8 mouse cellular contexts compared by ENCODE assay signal in genomic region chr14:25708917-25709316, GRCm38 (mm10). TPM values are rescaled to one million over a fixed set of nuclear protein-coding genes. Genes with fewer than 3 reads are reported as not detected.
DNase-seq lines count a peak whose midpoint lies in the region; ATAC-seq lines count a peak whose summit lies in the region.

No protein-coding gene starts in this region.

- H3K4me1 ChIP-seq in hindbrain, embryonic 15.5 days (replicated peaks): peaks cover 13% of the 10 kb centered on the region; the same call in 1 of the 2 replicates
- no peaks in the 10 kb centered on the region; the same call in 1 of the 2 replicates for H3K4me1 ChIP-seq in hindbrain, embryonic 11.5 days (replicated peaks; ENCODE audit: control insufficient read depth, insufficient read depth, low read length)
- H3K4me1 ChIP-seq in embryonic facial prominence, embryonic 10.5 days: peaks cover 52% of the 10 kb centered on the region
- H3K4me1 ChIP-seq in heart, embryonic 10.5 days: peaks cover 52% of the 10 kb centered on the region
- peaks cover 45% of the 10 kb centered on the region for H3K4me1 ChIP-seq in liver, embryonic 12.5 days

- no peaks in the 10 kb centered on the region for H3K27me3 ChIP-seq in hindbrain, embryonic 15.5 days
- H3K27me3 ChIP-seq in hindbrain, embryonic 11.5 days (ENCODE audit: control insufficient read depth, insufficient read depth, low read length): no peaks in the 10 kb centered on the region
- H3K27me3 ChIP-seq in embryonic facial prominence, embryonic 10.5 days (replicated peaks; ENCODE audit: low read depth, poor library complexity, severe bottlenecking): no peaks in the 10 kb centered on the region
- no peaks in the 10 kb centered on the region for H3K27me3 ChIP-seq in heart, embryonic 10.5 days (ENCODE audit: insufficient read depth, poor library complexity, severe bottlenecking)
- H3K27me3 ChIP-seq in liver, embryonic 12.5 days (replicated peaks): no peaks in the 10 kb centered on the region

- WGBS in hindbrain, embryonic 15.5 days: 89% methylated on average over 2 of the region's 2 CpGs
- WGBS in hindbrain, embryonic 11.5 days: 77% methylated on average over 2 of the region's 2 CpGs
- WGBS in embryonic facial prominence, embryonic 10.5 days: 91% methylated on average over 2 of the region's 2 CpGs
- 74% methylated on average over 2 of the region's 2 CpGs for WGBS in heart, embryonic 10.5 days
- WGBS in liver, embryonic 12.5 days (ENCODE audit: insufficient replicate concordance): 82% methylated on average over 2 of the region's 2 CpGs

- no peak overlapping the region for H3K4me3 ChIP-seq in hindbrain, embryonic 15.5 days
- no peak overlapping the region for H3K4me3 ChIP-seq in hindbrain, embryonic 11.5 days (ENCODE audit: low read depth, low read length)
- no peak overlapping the region for H3K4me3 ChIP-seq in embryonic facial prominence, embryonic 10.5 days
- no peak overlapping the region for H3K4me3 ChIP-seq in heart, embryonic 10.5 days
- H3K4me3 ChIP-seq in liver, embryonic 12.5 days: no peak overlapping the region

- no peak overlapping the region for H3K27ac ChIP-seq in hindbrain, embryonic 15.5 days (replicated peaks)
- no peak overlapping the region for H3K27ac ChIP-seq in hindbrain, embryonic 11.5 days (ENCODE audit: low read depth, low read length)
- peak overlapping the region; percentile 70 for H3K27ac ChIP-seq in embryonic facial prominence, embryonic 10.5 days (replicated peaks)
- H3K27ac ChIP-seq in heart, embryonic 10.5 days: peak overlapping the region; percentile 86
- peak overlapping the region; percentile 1; the same call in 1 of the 2 replicates for H3K27ac ChIP-seq in liver, embryonic 12.5 days

- H3K4me2 ChIP-seq in hindbrain, embryonic 15.5 days: no peak overlapping the region
- no peak overlapping the region for H3K4me2 ChIP-seq in hindbrain, embryonic 11.5 days (replicated peaks; ENCODE audit: low read depth, low read length)
- H3K4me2 ChIP-seq in liver, embryonic 12.5 days: no peak overlapping the region

- no peaks in the 10 kb centered on the region for H3K9me3 ChIP-seq in hindbrain, embryonic 15.5 days
- H3K9me3 ChIP-seq in hindbrain, embryonic 11.5 days (ENCODE audit: control insufficient read depth, low read length): no peaks in the 10 kb centered on the region
- no peaks in the 10 kb centered on the region for H3K9me3 ChIP-seq in embryonic facial prominence, embryonic 10.5 days
- H3K9me3 ChIP-seq in heart, embryonic 10.5 days: no peaks in the 10 kb centered on the region
- no peaks in the 10 kb centered on the region for H3K9me3 ChIP-seq in liver, embryonic 12.5 days (replicated peaks)

- no peak overlapping the region for H3K9ac ChIP-seq in hindbrain, embryonic 15.5 days
- H3K9ac ChIP-seq in hindbrain, embryonic 11.5 days (ENCODE audit: low read depth, low read length): no peak overlapping the region
- no peak overlapping the region for H3K9ac ChIP-seq in liver, embryonic 12.5 days

- no peak for DNase-seq in hindbrain, embryonic 11.5 days (ENCODE audit: low spot score)
- DNase-seq in embryonic facial prominence, embryonic 10.5 days (ENCODE audit: low spot score): no peak
- DNase-seq in heart, embryonic 10.5 days (ENCODE audit: low spot score): no peak
- no peak for DNase-seq in urinary bladder, postnatal 36 days (ENCODE audit: low spot score in 2 of 2)
- no peak for DNase-seq in adrenal gland, adult 2 months

- 0 out of 2 replicates have a peak, but pooled peaks have one; percentile 7 for ATAC-seq in hindbrain, embryonic 15.5 days (ENCODE audit: low FRiP score, low read depth)
- ATAC-seq in hindbrain, embryonic 11.5 days (ENCODE audit: low FRiP score): no peak
- 0 out of 2 replicates have a peak, but pooled peaks have one; percentile 31 for ATAC-seq in liver, embryonic 12.5 days
- no peak for ATAC-seq in megakaryocyte-erythroid progenitor cell, adult 5-6 weeks (replicated peaks; ENCODE audit: low FRiP score, low TSS enrichment, poor library complexity, severe bottlenecking)

- no peaks in the 10 kb centered on the region for H3K36me3 ChIP-seq in hindbrain, embryonic 15.5 days
- no peaks in the 10 kb centered on the region for H3K36me3 ChIP-seq in hindbrain, embryonic 11.5 days (ENCODE audit: control insufficient read depth, insufficient read depth, low read length)
- H3K36me3 ChIP-seq in embryonic facial prominence, embryonic 10.5 days (replicated peaks): no peaks in the 10 kb centered on the region
- peaks cover 2% of the 10 kb centered on the region; the same call in 1 of the 2 replicates for H3K36me3 ChIP-seq in heart, embryonic 10.5 days
- no peaks in the 10 kb centered on the region for H3K36me3 ChIP-seq in liver, embryonic 12.5 days

RNA-seq across cellular contexts. Expression of gene Ppif, which starts 15.0 kb away (rescaled TPM):
- polyA plus RNA-seq in hindbrain, embryonic 15.5 days (2015; fragmentation: Nextera tagmentation; extraction: Ambion mirVana): 33.2 and 40.7 TPM in 2 replicates
- 32.3 and 33.3 TPM in 2 replicates for polyA plus RNA-seq in hindbrain, embryonic 11.5 days (2014; fragmentation: Nextera tagmentation; extraction: Ambion mirVana)
- 76.6 and 77.0 TPM in 2 replicates for polyA plus RNA-seq in embryonic facial prominence, embryonic 10.5 days (2016; fragmentation: Nextera tagmentation; extraction: Ambion mirVana)
- polyA plus RNA-seq in heart, embryonic 10.5 days (2016; fragmentation: Nextera tagmentation; extraction: Ambion mirVana): 65.7 and 104 TPM in 2 replicates
- polyA plus RNA-seq in liver, embryonic 12.5 days (2016; fragmentation: Nextera tagmentation; extraction: Ambion mirVana): 46.8 and 48.4 TPM in 2 replicates
- total RNA-seq in megakaryocyte-erythroid progenitor cell, adult 5-6 weeks (2014; fragmentation: Nextera tagmentation): 142 and 159 TPM in 2 replicates
- total RNA-seq in megakaryocyte-erythroid progenitor cell, adult 5-6 weeks (2017): 42.9 and 55.8 TPM in 2 replicates
- 10 to 100 TPM; 21.2 to 34.6 TPM for total RNA-seq in adrenal gland, adult 2 months (2021)
- 103 and 109 TPM in 2 replicates for polyA plus RNA-seq in adrenal gland, adult 2 months (2012; rRNA removed)

RNA-seq across cellular contexts. Expression of gene Zcchc24, which starts 59.9 kb away (rescaled TPM):
- polyA plus RNA-seq in hindbrain, embryonic 15.5 days (2015; fragmentation: Nextera tagmentation; extraction: Ambion mirVana): 15.7 and 16.1 TPM in 2 replicates
- polyA plus RNA-seq in hindbrain, embryonic 11.5 days (2014; fragmentation: Nextera tagmentation; extraction: Ambion mirVana): 13.4 and 14.3 TPM in 2 replicates
- polyA plus RNA-seq in embryonic facial prominence, embryonic 10.5 days (2016; fragmentation: Nextera tagmentation; extraction: Ambion mirVana): 12.9 and 15.2 TPM in 2 replicates
- 15.2 and 16.9 TPM in 2 replicates for polyA plus RNA-seq in heart, embryonic 10.5 days (2016; fragmentation: Nextera tagmentation; extraction: Ambion mirVana)
- 6.9 and 7.8 TPM in 2 replicates for polyA plus RNA-seq in liver, embryonic 12.5 days (2016; fragmentation: Nextera tagmentation; extraction: Ambion mirVana)
- 1.3 and 1.4 TPM in 2 replicates for total RNA-seq in megakaryocyte-erythroid progenitor cell, adult 5-6 weeks (2014; fragmentation: Nextera tagmentation)
- total RNA-seq in megakaryocyte-erythroid progenitor cell, adult 5-6 weeks (2017): 0.91 and 1.4 TPM in 2 replicates
- 10 to 100 TPM; 19.5 to 32.6 TPM for total RNA-seq in adrenal gland, adult 2 months (2021)
- polyA plus RNA-seq in adrenal gland, adult 2 months (2012; rRNA removed): 19.5 and 20.6 TPM in 2 replicates

Comparison
In these comparisons a context has a peak if more than half of its experiments do, and no peak if none do; other contexts are left out.
1. ATAC-seq: peak in hindbrain, embryonic 15.5 days (single experiment) and liver, embryonic 12.5 days (single experiment); none in hindbrain, embryonic 11.5 days (single experiment) and megakaryocyte-erythroid progenitor cell, adult 5-6 weeks (single experiment).
2. H3K27ac ChIP-seq: peak in embryonic facial prominence, embryonic 10.5 days (single experiment), heart, embryonic 10.5 days (single experiment) and liver, embryonic 12.5 days (single experiment); none in hindbrain, embryonic 15.5 days (single experiment) and hindbrain, embryonic 11.5 days (single experiment).